Mouse (Mus musculus): ENCODE measurements around the gene N4bp1.

GRCm38 (mm10) chr8:86794716-86795115 lies 90.3 kb downstream of the N4bp1 start:
- TF ChIP-seq CTCF (IDR thresholded peaks at IDR 0.05; ENCODE audit: low read depth) (no peak), EP300 (IDR thresholded peaks at IDR 0.05; ENCODE audit: low read depth) (no peak)

Data from heart, postnatal 0 days (tissue).